Mouse (Mus musculus) E14TG2a.4 (cell line): ENCODE results near the gene Dok1.
A peak's percentile ranks its signal among the peaks of the same experiment; 100 is the strongest.

Experiments
- CTCF ChIP-seq: conservative IDR thresholded peaks from 2 replicates; pipeline ENCODE4 v1.5.1; 2014; ENCODE audit warnings: low read length
- POU5F1 ChIP-seq: IDR thresholded peaks from 2 replicates; pipeline ENCODE4 v1.6.1; 2014; ENCODE audit warnings: low read length, borderline replicate concordance

DNA sequence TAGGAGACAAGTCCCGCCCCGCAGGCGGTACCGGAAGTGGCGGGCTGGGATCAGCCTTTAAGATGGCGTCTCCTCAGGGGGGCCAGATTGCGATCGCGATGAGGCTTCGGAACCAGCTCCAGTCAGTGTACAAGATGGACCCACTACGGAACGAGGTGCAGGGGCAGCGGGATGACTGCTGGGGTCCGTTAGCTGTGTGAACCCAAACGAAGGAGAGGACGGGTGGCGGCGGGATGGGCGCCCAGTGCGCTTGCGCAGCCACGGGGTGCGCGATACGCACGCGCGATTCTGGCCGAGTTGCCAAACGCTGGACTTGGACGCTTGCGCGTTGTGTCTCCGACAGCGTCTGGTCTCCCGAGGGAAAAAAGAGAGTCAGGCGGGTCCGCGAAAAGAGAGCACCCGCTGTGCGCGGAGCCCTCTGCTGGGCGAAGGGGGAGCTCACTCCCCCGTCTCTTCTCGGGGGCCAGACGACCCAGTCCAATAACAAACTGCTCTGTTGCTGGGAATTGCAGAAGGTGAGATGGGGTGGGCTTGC is 45.1 kb upstream of the Dok1 start:
- TF ChIP-seq CTCF: peak; percentile 10; the same call in 1 of the 2 replicates
- no peak for TF ChIP-seq POU5F1
